Mouse (Mus musculus): ENCODE results near the gene 4931409K22Rik.
"Not testable (repeated sequence)": the region's sequence is repeated elsewhere in the genome, so short reads cannot be mapped to it uniquely, and the experiment has no call there.

GRCm38 (mm10) chr5:24555335-24555734 lies 1.3 kb downstream of the 4931409K22Rik start:
- TF ChIP-seq EP300, CTCF (IDR thresholded peaks at IDR 0.05): not testable (repeated sequence)

Data from lung, postnatal 0 days (tissue).